Mouse (Mus musculus) thymus, adult 2 months (tissue): ENCODE results near the gene Camk2d. TPM values are rescaled to one million over a fixed set of nuclear protein-coding genes. Genes with fewer than 3 reads are reported as not detected.

Experiments
- DNase-seq: peaks from one replicate; pipeline ENCODE4 v3.0.0; 2021
- H3K27ac ChIP-seq: fragments of 200-500 bp; 2 replicates; pipeline ENCODE4 v1.5.1; 2012; ENCODE audit warnings: low read length, control low read depth; ENCODE audit not compliant: control insufficient read depth, insufficient read depth
- H3K27me3 ChIP-seq: fragments of 200-500 bp; 2 replicates; pipeline ENCODE4 v1.6.1; 2012; ENCODE audit warnings: mild to moderate bottlenecking, low read length, moderate library complexity, mixed read lengths; ENCODE audit not compliant: control insufficient read depth, insufficient read depth
- H3K36me3 ChIP-seq: fragments of 200-500 bp; 2 replicates; pipeline ENCODE4 v1.6.1; 2012; ENCODE audit warnings: mild to moderate bottlenecking, low read length, moderate library complexity; ENCODE audit not compliant: control insufficient read depth, insufficient read depth
- H3K4me1 ChIP-seq: fragments of 200-500 bp; replicated peaks from 2 replicates; pipeline ENCODE4 v1.6.1; 2012; ENCODE audit warnings: low read length; ENCODE audit not compliant: control insufficient read depth, insufficient read depth
- H3K4me3 ChIP-seq: fragments of 200-500 bp; 2 replicates; pipeline ENCODE4 v1.5.1; 2012; ENCODE audit warnings: mild to moderate bottlenecking, low read length, control low read depth, moderate library complexity; ENCODE audit not compliant: control insufficient read depth, insufficient read depth
- CTCF ChIP-seq: fragments of 200-500 bp; IDR thresholded peaks from 2 replicates; pipeline ENCODE4 v1.5.1; 2012; ENCODE audit warnings: mild to moderate bottlenecking, control low read depth, low read length, moderate library complexity, borderline replicate concordance; ENCODE audit not compliant: control insufficient read depth, poor library complexity, insufficient read depth; ENCODE audit errors: extremely low read depth
- POLR2A ChIP-seq: fragments of 200-500 bp; IDR thresholded peaks from 2 replicates; pipeline ENCODE4 v1.6.1; 2012; ENCODE audit warnings: mild to moderate bottlenecking, low read length, control low read depth, moderate library complexity; ENCODE audit not compliant: control insufficient read depth, poor library complexity, insufficient read depth; ENCODE audit errors: extremely low read depth
- WGBS: fragments of 180-500 bp; shearing (Covaris S2); methylation state at CpG from one replicate; pipeline ENCODE4 v1.1.7; 2018; 5-methylcytosine and 5-hydroxymethylcytosine counted together
- polyA plus RNA-seq: library from polyadenylated mRNA; depleted of rRNA; stranded (reverse); fragments of >200 nt; gene quantifications from 2 replicates; pipeline ENCODE4 v1.2.3, GENCODE M21; 2012

Camk2d gene
- polyA plus RNA-seq, 1 experiment = 40.1 TPM

- H3K27me3 ChIP-seq = no peaks in the 10 kb centered on the region
- H3K27ac ChIP-seq = no peak overlapping the region
- DNase-seq = no peak
- no peak for TF ChIP-seq CTCF
- no peak for TF ChIP-seq POLR2A
- 96% methylated on average over 2 of the region's 2 CpGs for WGBS
- no peaks in the 10 kb centered on the region for H3K4me1 ChIP-seq
- H3K36me3 ChIP-seq = no peaks in the 10 kb centered on the region
- no peak overlapping the region for H3K4me3 ChIP-seq
Observed at GRCm38 (mm10) chr3:126826172-126826571, 230.1 kb downstream of the Camk2d start.

GRCm38 (mm10) chr3:126827900-126828299 lies 231.8 kb downstream of the Camk2d start:
- H3K4me1 ChIP-seq = no peaks in the 10 kb centered on the region
- WGBS = over 99% methylated on average over 3 of the region's 3 CpGs
- no peaks in the 10 kb centered on the region for H3K27me3 ChIP-seq
- no peaks in the 10 kb centered on the region for H3K36me3 ChIP-seq
- H3K4me3 ChIP-seq = no peak overlapping the region
- no peak for DNase-seq
- no peak for TF ChIP-seq CTCF
- no peak overlapping the region for H3K27ac ChIP-seq

- Histone ChIP-seq H3K27me3 (no peaks in the 10 kb centered on the region), H3K27ac (no peak overlapping the region), H3K4me3 (no peak overlapping the region), H3K4me1 (peaks cover 4% of the 10 kb centered on the region), H3K36me3 (no peaks in the 10 kb centered on the region)
- TF ChIP-seq POLR2A = no peak
- TF ChIP-seq CTCF = no peak
- 43% methylated on average over 2 of the region's 2 CpGs for WGBS
- no peak for DNase-seq
Observed at GRCm38 (mm10) chr3:126829817-126830216, 233.7 kb downstream of the Camk2d start.

GRCm38 (mm10) chr3:126831418-126832138 lies 235.5 kb downstream of the Camk2d start:
- no peak overlapping the region for H3K27ac ChIP-seq
- no peaks in the 10 kb centered on the region for H3K36me3 ChIP-seq
- H3K4me3 ChIP-seq = no peak overlapping the region
- H3K4me1 ChIP-seq = peaks cover 4% of the 10 kb centered on the region
- H3K27me3 ChIP-seq = no peaks in the 10 kb centered on the region
- TF ChIP-seq POLR2A (no peak), CTCF (no peak)
- no peak for DNase-seq
- 84% methylated on average over 6 of the region's 6 CpGs for WGBS

- WGBS = 18% methylated on average over 5 of the region's 5 CpGs
- DNase-seq = no peak
- TF ChIP-seq CTCF (no peak), POLR2A (no peak)
- Histone ChIP-seq H3K27me3 (no peaks in the 10 kb centered on the region), H3K36me3 (no peaks in the 10 kb centered on the region), H3K27ac (no peak overlapping the region), H3K4me3 (no peak overlapping the region), H3K4me1 (peaks cover 4% of the 10 kb centered on the region)
Observed at GRCm38 (mm10) chr3:126834641-126835167, 238.6 kb downstream of the Camk2d start.

- H3K36me3 ChIP-seq = no peaks in the 10 kb centered on the region
- no peak overlapping the region for H3K4me3 ChIP-seq
- H3K27ac ChIP-seq = no peak overlapping the region
- H3K27me3 ChIP-seq = no peaks in the 10 kb centered on the region
- TF ChIP-seq POLR2A (no peak), CTCF (no peak)
- no peak for DNase-seq
- WGBS = 94% methylated on average over 9 of the region's 9 CpGs
- H3K4me1 ChIP-seq = no peaks in the 10 kb centered on the region
Observed at GRCm38 (mm10) chr3:126842780-126843179, 246.7 kb downstream of the Camk2d start.
